Mouse (Mus musculus): ENCODE measurements around the gene Daglb. TPM values are rescaled to one million over a fixed set of nuclear protein-coding genes. Genes with fewer than 3 reads are reported as not detected.

Gene Daglb
- polyA plus RNA-seq, 1 experiment from 2014 or later = 9.0 TPM

DNA sequence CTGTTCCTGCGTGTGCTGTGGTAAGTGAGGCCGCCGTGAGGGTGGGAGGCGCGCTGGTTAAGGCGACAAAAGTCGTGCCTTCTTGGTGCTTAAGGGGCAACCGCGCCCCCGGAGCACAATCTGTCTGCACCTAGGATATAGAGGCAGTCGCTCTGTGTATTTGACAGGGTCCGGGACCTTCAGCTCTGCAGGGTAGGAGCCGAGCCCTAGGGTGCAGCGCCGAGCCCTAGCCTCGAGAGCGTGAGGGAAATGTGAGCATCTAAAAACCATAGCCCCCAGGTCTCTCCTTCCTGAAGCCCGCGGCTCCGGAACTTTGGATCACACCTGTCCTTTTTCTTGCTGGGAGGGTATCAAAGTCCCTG lies 354 bp downstream of the Daglb start:
- Histone ChIP-seq H3K36me3 (ENCODE audit: control insufficient read depth, insufficient read depth, low read length) (no peaks in the 10 kb centered on the region), H3K9me3 (ENCODE audit: control insufficient read depth, low read depth, low read length) (no peaks in the 10 kb centered on the region), H3K27me3 (ENCODE audit: control insufficient read depth, insufficient read depth, low read length) (no peaks in the 10 kb centered on the region), H3K4me2 (replicated peaks; ENCODE audit: low read depth, low read length) (peak overlapping the region; percentile 90), H3K4me1 (ENCODE audit: control insufficient read depth, insufficient read depth, low read length) (no peaks in the 10 kb centered on the region), H3K27ac (ENCODE audit: low read length) (no peak overlapping the region), H3K4me3 (ENCODE audit: low read depth, low read length) (peak overlapping the region; percentile 79), H3K9ac (replicated peaks; ENCODE audit: low read depth, low read length) (peak overlapping the region; percentile 47)
- ATAC-seq (ENCODE audit: insufficient number of reproducible peaks, insufficient read depth, low FRiP score, low read depth) = peak; percentile 61; the same call in 1 of the 2 replicates
- under 1% methylated on average over 20 of the region's 20 CpGs for WGBS

DNA sequence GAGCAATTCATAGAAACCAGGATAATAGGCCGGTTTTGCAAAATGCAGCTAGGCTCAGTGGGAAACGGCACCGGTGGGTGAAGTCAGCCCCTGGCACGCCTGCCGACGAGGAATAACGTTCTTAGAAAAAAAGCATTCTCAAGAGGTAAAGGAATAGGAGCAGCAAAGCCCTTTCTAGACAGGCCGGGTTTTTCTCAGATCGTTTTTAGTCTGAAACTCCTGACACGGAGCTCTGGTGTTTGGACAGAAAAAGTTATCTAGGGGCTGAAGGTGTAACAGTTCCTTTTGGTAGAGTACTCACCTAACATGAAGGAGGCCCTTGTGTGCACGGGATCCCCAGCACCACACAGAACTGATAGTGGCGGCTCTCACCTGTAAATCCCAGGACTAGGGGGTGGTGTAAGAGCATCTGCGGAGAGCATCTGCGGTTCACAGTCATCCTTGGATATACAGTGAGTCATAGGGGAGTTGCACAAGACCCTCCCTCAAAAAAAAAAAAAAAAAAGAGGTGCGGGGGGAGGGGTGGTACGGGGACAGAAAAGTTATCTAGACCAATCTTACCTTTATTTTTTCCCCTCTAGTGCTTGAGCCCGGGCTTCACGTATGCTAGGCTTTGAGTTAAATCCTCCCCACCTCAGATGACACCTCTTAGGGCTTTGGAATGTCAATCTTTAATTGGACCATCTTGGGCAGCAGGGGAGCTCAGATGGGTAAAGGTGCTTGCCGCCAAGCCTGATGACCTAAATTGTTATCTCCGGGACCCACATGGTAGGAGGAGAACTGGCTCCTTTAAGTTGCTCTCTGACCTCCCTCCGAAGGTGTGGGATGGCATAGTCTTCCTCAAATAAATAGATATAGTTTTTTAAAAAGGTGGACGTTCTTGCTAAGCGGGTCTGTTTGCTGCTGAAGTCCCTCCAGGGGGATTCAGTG lies 1.0 kb downstream of the Daglb start:
- WGBS = 29% methylated on average over 23 of the region's 23 CpGs
- H3K9ac ChIP-seq (replicated peaks; ENCODE audit: low read depth, low read length) = peak overlapping the region; percentile 47
- H3K4me2 ChIP-seq (replicated peaks; ENCODE audit: low read depth, low read length) = peak overlapping the region; percentile 90
- no peak for ATAC-seq (ENCODE audit: insufficient number of reproducible peaks, insufficient read depth, low FRiP score, low read depth)
- H3K27ac ChIP-seq (ENCODE audit: low read length) = no peak overlapping the region
- H3K36me3 ChIP-seq (ENCODE audit: control insufficient read depth, insufficient read depth, low read length) = no peaks in the 10 kb centered on the region
- H3K4me3 ChIP-seq (ENCODE audit: low read depth, low read length) = peak overlapping the region; percentile 79
- no peaks in the 10 kb centered on the region for H3K9me3 ChIP-seq (ENCODE audit: control insufficient read depth, low read depth, low read length)
- H3K4me1 ChIP-seq (ENCODE audit: control insufficient read depth, insufficient read depth, low read length) = no peaks in the 10 kb centered on the region
- H3K27me3 ChIP-seq (ENCODE audit: control insufficient read depth, insufficient read depth, low read length) = no peaks in the 10 kb centered on the region

DNA sequence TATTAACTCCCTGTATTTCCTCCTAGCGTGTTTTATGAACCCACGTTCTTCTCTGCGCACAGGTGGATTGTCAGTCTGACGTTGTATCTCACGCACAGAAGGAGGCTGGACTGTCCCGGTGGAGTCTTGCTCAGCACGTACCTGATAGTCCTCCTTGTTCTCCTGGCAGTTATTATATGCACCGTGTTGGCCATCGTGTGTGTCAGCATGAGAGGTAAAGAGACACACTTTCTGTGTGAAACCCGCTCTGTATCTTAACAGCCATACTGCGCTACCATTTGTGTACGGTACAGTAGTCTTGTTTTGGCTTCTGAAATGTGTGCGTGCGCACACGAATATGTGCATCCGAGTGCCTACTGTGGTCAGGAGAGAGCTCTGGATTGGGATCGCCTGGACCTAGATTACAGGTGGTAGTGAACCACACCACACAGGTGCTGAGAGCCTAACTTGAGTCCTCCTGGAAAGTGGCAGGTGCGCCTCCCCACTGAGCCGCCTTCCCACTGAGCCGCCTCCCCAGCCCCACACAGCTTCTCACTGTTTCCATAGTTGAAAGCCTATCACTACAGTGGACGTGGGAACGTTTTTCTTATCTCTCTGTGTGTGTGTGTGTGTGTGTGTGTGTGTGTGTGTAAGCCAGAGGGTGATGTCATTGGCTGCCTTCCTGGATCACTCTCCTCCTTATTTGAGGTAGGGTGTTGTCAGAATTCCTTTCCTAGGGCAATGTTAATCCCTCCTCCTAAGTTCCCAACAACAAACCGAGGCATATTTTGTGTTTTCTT lies 2.7 kb downstream of the Daglb start:
- no peak overlapping the region for H3K4me2 ChIP-seq (replicated peaks; ENCODE audit: low read depth, low read length)
- no peak overlapping the region for H3K4me3 ChIP-seq (ENCODE audit: low read depth, low read length)
- no peak for ATAC-seq (ENCODE audit: insufficient number of reproducible peaks, insufficient read depth, low FRiP score, low read depth)
- H3K27me3 ChIP-seq (ENCODE audit: control insufficient read depth, insufficient read depth, low read length) = no peaks in the 10 kb centered on the region
- no peak overlapping the region for H3K9ac ChIP-seq (replicated peaks; ENCODE audit: low read depth, low read length)
- H3K27ac ChIP-seq (ENCODE audit: low read length) = no peak overlapping the region
- H3K9me3 ChIP-seq (ENCODE audit: control insufficient read depth, low read depth, low read length) = no peaks in the 10 kb centered on the region
- WGBS = 88% methylated on average over 23 of the region's 23 CpGs
- H3K36me3 ChIP-seq (ENCODE audit: control insufficient read depth, insufficient read depth, low read length) = no peaks in the 10 kb centered on the region
- H3K4me1 ChIP-seq (ENCODE audit: control insufficient read depth, insufficient read depth, low read length) = no peaks in the 10 kb centered on the region

- Histone ChIP-seq H3K4me2 (replicated peaks; ENCODE audit: low read depth, low read length) (no peak overlapping the region), H3K9me3 (ENCODE audit: control insufficient read depth, low read depth, low read length) (no peaks in the 10 kb centered on the region), H3K36me3 (ENCODE audit: control insufficient read depth, insufficient read depth, low read length) (no peaks in the 10 kb centered on the region), H3K4me1 (ENCODE audit: control insufficient read depth, insufficient read depth, low read length) (no peaks in the 10 kb centered on the region), H3K27me3 (ENCODE audit: control insufficient read depth, insufficient read depth, low read length) (no peaks in the 10 kb centered on the region), H3K4me3 (ENCODE audit: low read depth, low read length) (no peak overlapping the region), H3K27ac (ENCODE audit: low read length) (no peak overlapping the region), H3K9ac (replicated peaks; ENCODE audit: low read depth, low read length) (no peak overlapping the region)
- no peak for ATAC-seq (ENCODE audit: insufficient number of reproducible peaks, insufficient read depth, low FRiP score, low read depth)
- WGBS = 89% methylated on average over 6 of the region's 6 CpGs
Observed at GRCm38 (mm10) chr5:143467931-143468330, 3.5 kb downstream of the Daglb start.

- ATAC-seq (ENCODE audit: insufficient number of reproducible peaks, insufficient read depth, low FRiP score, low read depth) = no peak
- WGBS = 93% methylated on average over 8 of the region's 8 CpGs
- Histone ChIP-seq H3K4me1 (ENCODE audit: control insufficient read depth, insufficient read depth, low read length) (no peaks in the 10 kb centered on the region), H3K9ac (replicated peaks; ENCODE audit: low read depth, low read length) (no peak overlapping the region), H3K27me3 (ENCODE audit: control insufficient read depth, insufficient read depth, low read length) (no peaks in the 10 kb centered on the region), H3K9me3 (ENCODE audit: control insufficient read depth, low read depth, low read length) (no peaks in the 10 kb centered on the region), H3K4me2 (replicated peaks; ENCODE audit: low read depth, low read length) (no peak overlapping the region), H3K36me3 (ENCODE audit: control insufficient read depth, insufficient read depth, low read length) (no peaks in the 10 kb centered on the region), H3K27ac (ENCODE audit: low read length) (no peak overlapping the region), H3K4me3 (ENCODE audit: low read depth, low read length) (no peak overlapping the region)
Observed at GRCm38 (mm10) chr5:143469628-143470027, 5.2 kb downstream of the Daglb start.

GRCm38 (mm10) chr5:143470421-143471164 lies 6.2 kb downstream of the Daglb start:
- WGBS = 72% methylated on average over 15 of the region's 15 CpGs
- H3K4me2 ChIP-seq (replicated peaks; ENCODE audit: low read depth, low read length) = no peak overlapping the region
- H3K27ac ChIP-seq (ENCODE audit: low read length) = no peak overlapping the region
- no peak overlapping the region for H3K9ac ChIP-seq (replicated peaks; ENCODE audit: low read depth, low read length)
- H3K36me3 ChIP-seq (ENCODE audit: control insufficient read depth, insufficient read depth, low read length) = no peaks in the 10 kb centered on the region
- no peaks in the 10 kb centered on the region for H3K27me3 ChIP-seq (ENCODE audit: control insufficient read depth, insufficient read depth, low read length)
- H3K9me3 ChIP-seq (ENCODE audit: control insufficient read depth, low read depth, low read length) = no peaks in the 10 kb centered on the region
- no peak overlapping the region for H3K4me3 ChIP-seq (ENCODE audit: low read depth, low read length)
- no peaks in the 10 kb centered on the region for H3K4me1 ChIP-seq (ENCODE audit: control insufficient read depth, insufficient read depth, low read length)
- ATAC-seq (ENCODE audit: insufficient number of reproducible peaks, insufficient read depth, low FRiP score, low read depth) = no peak

- no peak overlapping the region for H3K4me3 ChIP-seq (ENCODE audit: low read depth, low read length)
- H3K9ac ChIP-seq (replicated peaks; ENCODE audit: low read depth, low read length) = no peak overlapping the region
- no peak overlapping the region for H3K27ac ChIP-seq (ENCODE audit: low read length)
- H3K9me3 ChIP-seq (ENCODE audit: control insufficient read depth, low read depth, low read length) = no peaks in the 10 kb centered on the region
- H3K36me3 ChIP-seq (ENCODE audit: control insufficient read depth, insufficient read depth, low read length) = no peaks in the 10 kb centered on the region
- H3K4me2 ChIP-seq (replicated peaks; ENCODE audit: low read depth, low read length) = no peak overlapping the region
- H3K27me3 ChIP-seq (ENCODE audit: control insufficient read depth, insufficient read depth, low read length) = no peaks in the 10 kb centered on the region
- H3K4me1 ChIP-seq (ENCODE audit: control insufficient read depth, insufficient read depth, low read length) = no peaks in the 10 kb centered on the region
- ATAC-seq (ENCODE audit: insufficient number of reproducible peaks, insufficient read depth, low FRiP score, low read depth) = no peak
- 88% methylated on average over 3 of the region's 3 CpGs for WGBS
Observed at GRCm38 (mm10) chr5:143471165-143471546, 6.8 kb downstream of the Daglb start.

- 83% methylated on average over 9 of the region's 9 CpGs for WGBS
- H3K4me2 ChIP-seq (replicated peaks; ENCODE audit: low read depth, low read length) = no peak overlapping the region
- no peak for ATAC-seq (ENCODE audit: insufficient number of reproducible peaks, insufficient read depth, low FRiP score, low read depth)
- no peak overlapping the region for H3K9ac ChIP-seq (replicated peaks; ENCODE audit: low read depth, low read length)
- no peak overlapping the region for H3K27ac ChIP-seq (ENCODE audit: low read length)
- H3K4me3 ChIP-seq (ENCODE audit: low read depth, low read length) = no peak overlapping the region
- H3K27me3 ChIP-seq (ENCODE audit: control insufficient read depth, insufficient read depth, low read length) = no peaks in the 10 kb centered on the region
- no peaks in the 10 kb centered on the region for H3K4me1 ChIP-seq (ENCODE audit: control insufficient read depth, insufficient read depth, low read length)
- H3K36me3 ChIP-seq (ENCODE audit: control insufficient read depth, insufficient read depth, low read length) = no peaks in the 10 kb centered on the region; the same call in 1 of the 2 replicates
- no peaks in the 10 kb centered on the region for H3K9me3 ChIP-seq (ENCODE audit: control insufficient read depth, low read depth, low read length)
Observed at GRCm38 (mm10) chr5:143471953-143472618, 7.7 kb downstream of the Daglb start.

All from stomach, embryonic 14.5 days (tissue).